Mouse (Mus musculus) kidney, postnatal 4 days (tissue): ENCODE results near the gene Fkbp9.
"Not testable (repeated sequence)": the region's sequence is repeated elsewhere in the genome, so short reads cannot be mapped to it uniquely, and the experiment has no call there.

Experiments used
- DNase-seq, 2 experiments: peaks; one replicate each; pipeline ENCODE4 v3.0.0; 2021; ENCODE audit warnings: mixed read lengths in 2 of 2

Fkbp9 gene

DNA sequence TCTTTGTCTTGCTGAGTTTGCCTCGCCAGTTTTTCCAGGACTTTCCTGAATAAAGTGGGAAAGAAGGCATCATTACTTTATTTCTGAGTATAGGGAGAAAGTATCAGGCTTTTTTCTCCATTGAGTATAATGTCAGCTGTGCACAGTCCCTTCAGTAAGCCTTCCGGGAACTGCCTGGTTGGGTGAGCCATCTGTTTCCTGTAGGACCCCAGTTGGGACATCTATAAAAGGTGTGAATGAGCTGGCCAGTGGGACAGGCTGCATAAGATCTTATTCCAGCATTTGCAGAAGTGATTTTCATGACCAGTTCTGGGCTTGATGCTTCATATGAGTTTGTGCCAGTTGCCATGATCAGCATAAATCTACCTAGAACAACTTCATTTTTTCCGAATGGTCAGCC lies 11.4 kb downstream of the Fkbp9 start:
- no peak for DNase-seq

DNA sequence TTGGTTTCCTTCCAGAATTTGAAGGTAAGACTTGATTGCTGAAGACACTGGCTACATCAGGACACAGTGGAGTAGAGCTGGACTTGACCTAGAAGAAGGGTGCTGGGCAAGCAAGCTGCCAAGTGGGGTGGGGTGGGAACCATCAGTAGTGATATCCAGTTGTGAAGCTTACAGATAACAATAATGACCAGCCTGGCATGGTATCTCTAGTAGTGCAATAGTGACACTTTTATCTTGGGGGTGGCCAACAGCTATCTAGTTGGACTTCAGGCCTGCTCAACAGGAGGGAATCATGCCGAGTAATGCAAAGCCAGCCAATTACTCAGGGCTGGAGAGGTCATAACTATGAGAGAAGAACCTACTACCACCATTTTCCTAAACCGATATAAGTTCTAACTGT lies 12.5 kb downstream of the Fkbp9 start:
- no peak for DNase-seq

DNA sequence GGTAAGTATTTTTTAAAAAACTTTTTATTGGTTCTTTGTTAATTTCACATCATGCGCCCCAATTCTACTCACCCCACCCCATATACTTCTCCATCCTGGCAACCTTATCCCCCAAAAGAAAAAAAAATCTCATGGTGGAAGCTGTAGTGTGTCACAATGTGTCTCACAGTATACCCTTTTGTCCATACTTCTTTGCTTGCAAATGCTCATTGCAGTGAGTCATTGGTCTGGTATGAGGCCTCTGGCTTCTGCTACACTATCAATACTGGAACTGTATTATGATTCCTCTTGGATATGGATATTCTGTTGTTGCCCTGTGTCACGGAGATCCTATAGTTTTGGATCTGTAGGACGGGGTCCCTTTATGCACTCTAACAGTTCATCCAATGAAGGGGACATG lies 17.1 kb downstream of the Fkbp9 start:
- no peak for DNase-seq

DNA sequence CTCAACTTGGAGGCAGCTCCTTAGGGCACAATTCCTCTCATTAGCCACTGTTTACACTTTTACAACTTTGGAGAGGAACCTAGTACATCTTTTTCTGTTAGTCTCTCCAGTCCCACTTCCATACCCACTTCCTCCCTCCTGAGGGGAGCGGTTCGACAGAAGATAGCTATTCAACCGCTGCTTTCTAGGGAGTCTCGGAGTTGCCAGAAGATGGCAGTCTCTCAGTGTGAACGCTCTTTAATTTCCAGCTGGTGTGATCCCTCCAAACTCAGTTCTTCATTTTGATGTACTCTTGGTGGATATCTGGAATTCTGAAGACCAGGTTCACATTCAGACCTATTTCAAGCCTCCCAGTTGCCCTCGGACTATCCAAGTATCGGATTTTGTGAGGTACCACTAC lies 18.5 kb downstream of the Fkbp9 start:
- DNase-seq: peak in 1 of 2 experiments; percentile 19

DNA sequence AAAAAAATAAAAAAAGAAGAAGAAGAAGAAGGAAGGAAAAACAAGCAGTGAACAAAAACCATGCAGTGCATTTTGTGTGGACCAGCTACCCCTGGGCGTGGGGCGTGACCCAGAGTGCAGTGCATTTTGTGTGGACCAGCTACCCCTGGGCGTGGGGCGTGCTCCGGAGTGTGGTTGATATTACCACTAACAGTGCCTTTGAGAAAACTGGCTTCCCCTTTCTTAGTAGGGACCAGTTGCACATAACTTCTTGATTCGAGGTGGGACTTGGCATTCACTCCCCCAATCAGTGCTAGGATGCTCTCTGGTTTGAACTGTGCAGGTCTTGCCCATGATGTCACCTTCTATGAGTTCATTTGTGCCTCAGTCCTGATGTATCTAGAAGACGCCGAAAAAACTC lies 22.9 kb downstream of the Fkbp9 start:
- no peak for DNase-seq

DNA sequence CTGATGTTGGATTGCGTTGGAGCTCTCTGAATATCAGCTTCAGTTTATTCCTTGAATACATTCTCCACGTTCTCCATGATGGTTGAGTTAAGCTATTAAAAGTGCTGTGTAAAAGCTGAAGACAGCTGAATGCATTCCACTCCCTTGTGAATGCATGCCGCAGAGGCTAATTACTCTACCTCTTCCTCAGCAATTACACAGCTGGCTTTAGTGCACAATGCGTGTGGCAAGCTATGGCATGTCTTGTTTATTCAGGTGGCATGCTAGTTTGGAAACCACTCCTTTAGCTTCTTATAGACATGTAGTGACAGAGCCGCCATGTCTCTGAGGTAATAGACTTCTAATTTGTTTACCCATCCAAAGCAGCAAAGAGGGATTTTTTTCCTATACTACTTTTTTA lies 24.9 kb downstream of the Fkbp9 start:
- DNase-seq: no peak

DNA sequence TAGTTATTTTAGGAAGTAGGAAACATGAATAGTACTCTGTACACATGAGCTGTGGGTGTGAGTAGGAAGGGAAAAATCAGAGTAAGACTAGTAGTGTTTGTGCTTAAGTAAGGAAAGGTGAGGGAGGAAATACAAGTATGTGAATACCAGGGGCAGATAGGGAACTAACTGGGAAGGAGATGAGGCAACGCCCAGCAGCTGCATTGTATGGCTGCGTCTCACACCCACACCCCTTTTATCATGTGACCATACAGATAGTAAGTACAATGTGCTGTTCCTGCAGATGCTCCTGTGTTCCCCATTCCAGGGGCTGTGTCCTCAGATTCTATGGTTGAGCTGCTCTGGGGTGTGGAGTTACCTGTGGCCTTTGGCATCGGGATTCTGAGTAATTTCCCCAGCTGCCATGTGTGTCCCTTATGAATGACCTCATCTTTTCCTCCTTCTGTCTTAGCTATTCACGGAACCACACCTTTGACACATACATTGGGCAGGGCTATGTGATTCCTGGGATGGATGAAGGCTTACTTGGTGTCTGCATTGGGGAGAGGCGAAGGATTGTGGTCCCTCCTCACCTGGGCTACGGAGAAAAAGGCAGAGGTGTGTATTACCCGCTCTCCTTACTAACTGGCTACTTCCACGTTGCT lies 28.5 kb downstream of the Fkbp9 start:
- DNase-seq: no peak

DNA sequence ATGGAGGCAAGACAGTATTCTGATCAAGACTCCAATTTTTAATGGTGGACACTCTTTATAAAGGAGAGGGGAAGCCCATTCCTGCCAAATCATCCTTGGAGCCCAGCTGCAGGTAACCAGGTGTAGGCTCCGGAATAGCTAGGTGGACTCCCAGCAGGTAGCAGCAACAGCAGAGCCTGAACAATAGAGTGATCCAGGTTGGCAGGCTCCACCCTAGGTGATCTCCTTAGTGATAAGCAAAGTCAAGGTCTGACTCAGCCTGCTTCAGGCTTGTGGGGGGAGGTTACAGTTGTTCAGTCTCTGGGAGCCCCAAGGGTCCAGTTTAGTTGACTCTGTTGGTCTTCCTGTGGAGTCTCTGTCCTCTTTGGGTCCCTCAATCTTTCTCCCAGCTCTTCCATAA lies 35.0 kb downstream of the Fkbp9 start:
- not testable (repeated sequence) for DNase-seq

DNA sequence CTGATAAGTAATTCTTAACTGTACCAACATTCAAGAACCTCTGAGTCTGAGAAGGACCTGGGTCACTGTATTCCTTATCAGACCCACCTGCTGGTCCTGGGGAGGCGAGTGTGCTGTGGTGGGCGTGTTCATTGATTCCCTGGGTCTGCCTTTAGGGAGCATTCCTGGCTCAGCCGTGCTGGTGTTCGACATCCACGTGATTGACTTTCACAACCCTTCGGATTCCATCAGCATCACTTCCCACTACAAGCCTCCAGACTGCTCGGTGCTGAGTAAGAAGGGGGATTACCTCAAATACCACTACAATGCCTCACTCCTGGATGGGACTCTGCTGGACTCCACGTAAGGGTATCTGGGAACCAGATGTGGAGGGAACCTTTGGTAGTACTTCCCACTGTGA lies 36.7 kb downstream of the Fkbp9 start:
- DNase-seq: no peak

DNA sequence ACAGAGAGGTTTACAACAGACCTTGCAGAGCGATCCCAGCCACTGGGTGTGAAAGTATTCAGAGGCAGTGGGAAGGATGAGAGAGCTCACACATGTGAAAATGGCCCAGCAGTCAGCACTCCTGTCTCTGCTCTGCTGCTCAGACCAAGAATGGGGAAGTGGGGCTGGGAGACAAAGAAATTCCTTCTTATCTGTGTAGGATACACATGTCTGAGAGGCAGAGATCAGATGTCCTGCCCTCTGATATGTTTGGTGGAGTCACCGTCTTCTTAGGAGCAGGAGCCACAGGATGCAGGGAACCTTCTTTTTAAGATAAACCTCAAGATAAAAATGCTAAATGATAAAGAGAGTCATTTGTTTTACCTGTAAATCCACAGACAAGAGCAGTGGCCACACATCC lies 38.2 kb downstream of the Fkbp9 start:
- DNase-seq: no peak

DNA sequence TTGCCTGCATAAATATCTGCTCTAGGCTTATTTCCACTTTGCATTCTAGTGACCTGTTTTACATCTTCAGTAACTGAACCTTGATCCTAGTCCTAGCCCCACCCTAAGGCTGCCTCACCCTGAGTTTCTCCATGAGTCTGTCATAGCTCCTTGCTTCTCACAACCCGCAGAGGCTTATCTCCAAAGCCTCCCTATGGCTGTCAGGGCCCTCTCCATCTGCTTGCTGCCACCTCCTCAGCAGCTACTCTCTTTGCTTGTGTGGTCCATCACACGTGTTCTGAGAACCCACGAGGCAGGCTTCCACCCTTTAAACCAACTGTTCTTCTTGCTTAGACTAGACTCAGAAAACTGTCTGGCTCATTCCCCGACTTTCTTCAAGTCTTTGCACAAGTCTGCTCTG lies 45.0 kb downstream of the Fkbp9 start:
- DNase-seq: no peak

DNA sequence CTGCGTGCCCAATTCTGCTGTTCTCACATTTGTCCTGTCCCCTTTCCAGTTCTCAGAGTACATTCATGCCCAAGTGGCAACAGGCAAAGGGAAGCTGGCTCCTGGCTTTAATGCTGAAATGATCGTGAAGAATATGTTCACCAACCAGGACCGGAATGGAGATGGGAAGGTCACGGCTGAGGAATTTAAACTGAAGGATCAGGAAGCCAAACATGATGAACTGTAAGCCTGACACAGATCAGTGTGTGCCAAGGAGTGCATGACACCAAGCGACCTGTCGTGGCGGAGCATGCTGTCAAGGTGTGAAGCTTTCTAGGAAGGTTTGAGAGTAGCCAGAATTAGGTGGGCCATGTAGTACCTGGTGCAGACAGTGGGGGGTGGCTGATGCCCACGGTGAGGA lies 46.1 kb downstream of the Fkbp9 start:
- no peak for DNase-seq

DNA sequence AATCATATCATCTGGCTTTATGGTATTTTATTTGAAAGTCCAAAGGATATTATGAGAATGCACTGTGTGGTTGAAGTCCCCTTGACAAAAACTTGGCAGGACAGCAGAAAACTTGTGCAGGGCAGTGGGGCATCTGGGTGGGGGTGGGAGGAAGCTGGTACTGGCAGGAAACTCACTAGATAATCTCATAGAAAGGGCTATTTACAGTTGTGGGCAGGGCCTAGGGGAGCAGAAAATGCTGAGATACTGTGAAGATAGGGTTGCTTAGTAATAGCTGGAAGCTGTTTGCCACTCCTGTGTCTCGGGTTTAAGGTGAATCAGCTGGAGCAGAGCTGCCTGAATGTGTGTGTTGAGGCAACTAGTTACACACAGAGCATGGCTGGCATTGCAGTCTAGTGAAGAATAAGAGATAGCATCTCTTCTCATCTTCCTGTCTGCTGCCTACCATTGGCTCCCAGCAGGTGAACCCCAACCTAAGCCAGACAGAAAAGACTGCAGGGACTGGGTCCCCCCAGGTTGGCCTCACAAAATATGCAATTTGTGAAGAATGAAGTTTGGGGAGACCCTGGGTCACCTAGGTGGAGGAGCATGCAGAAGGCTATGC lies 47.6 kb downstream of the Fkbp9 start:
- DNase-seq: no peak

DNA sequence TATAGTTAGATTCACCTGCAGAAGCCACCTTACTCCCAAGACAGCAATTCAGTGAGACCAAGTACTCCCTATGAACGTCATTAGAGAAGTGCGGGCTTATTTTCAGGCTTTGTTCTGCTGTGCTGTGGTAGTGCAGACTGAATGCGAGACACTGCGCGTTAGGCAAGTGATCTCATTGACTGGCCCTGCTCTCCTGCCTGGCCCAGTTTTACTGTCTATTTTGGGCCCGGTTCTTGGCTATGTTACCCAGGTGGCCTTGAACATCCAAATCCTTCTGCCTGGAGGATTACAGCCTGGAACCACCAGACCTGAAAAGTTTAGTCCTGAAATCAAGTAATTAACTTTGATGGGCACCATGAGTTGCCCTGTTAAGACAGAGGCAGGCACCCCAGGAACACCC lies 56.7 kb downstream of the Fkbp9 start:
- DNase-seq: no peak

DNA sequence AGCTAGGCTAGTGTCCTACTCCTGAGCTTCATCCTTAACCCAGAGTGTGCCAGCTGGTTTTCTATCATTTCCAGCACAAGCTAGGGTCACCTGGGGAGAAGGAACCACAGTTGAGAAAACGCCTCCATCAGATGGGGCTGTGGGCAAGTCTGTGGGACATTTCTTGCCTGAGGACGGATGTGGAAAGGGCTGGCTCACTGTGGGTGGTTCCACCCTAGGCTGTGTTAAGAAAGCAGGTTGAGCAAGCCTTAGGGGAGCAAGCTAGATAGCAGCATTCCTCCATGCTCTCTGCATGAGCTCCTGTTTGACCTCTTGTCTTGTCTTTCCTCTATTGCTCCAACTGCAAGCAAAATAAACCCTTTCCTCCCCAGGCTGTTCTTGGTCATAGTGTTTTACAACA lies 58.9 kb downstream of the Fkbp9 start:
- no peak for DNase-seq

DNA sequence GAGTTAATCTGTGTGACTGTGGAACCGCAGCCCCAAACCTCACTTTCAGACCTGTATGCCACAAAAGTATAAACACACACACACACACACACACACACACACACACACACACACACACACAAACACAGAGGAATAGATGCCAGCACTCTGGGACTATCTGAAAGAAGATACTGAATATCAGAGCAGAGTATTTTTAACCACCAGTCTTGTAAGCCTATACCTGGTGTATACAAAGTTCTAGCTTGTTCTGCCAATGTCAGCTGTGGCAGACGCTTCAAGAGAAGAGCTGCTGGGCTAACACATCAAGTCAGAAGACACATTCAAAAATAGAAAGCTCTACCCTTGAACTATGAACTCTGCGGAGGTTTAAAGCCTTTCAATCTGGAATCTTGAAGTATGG lies 67.7 kb downstream of the Fkbp9 start:
- no peak for DNase-seq

DNA sequence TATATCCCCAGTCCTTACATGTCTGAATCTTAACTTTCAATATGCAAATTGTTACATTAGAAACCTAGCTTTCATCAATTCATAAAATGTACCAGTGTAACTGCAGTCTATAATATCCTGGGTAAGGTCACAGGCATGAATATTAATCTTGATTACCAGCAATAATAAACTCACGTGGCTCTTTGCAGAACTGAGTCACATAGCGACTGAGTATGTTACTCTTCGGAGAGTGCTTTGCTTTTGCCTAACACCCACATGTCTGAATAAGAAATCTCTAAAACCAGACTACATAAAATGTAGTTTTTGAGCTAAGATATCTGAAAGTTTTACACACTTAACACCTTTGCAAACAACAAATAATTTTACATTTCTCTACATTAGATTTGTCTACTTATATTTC lies 69.5 kb downstream of the Fkbp9 start:
- no peak for DNase-seq

DNA sequence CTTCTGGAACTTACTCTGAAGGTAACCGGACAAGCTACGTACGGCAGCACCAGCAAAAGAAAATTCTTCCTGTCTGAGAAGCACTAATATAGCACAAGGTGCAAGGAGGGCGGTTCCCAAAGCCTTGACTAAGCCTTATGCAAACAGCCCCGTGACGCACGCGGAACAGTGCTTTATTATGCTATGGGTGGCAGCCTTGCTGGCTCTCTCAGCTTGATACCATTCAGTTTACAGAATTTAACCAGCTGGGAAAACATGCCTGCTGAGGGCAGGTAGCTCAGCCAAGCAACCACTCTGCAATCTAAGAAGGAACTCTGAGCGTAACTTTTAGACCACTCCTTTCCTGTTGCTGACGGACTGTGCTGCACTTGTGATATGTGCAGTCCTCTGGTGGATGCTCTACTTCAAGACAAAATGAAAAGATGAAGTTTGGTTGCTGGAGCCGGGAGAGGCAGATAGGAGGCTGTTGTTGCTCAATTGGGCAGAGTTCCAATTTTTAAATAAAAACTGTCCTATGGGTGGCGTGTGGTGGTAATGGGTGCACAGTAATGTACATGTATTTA lies 70.0 kb downstream of the Fkbp9 start:
- peak; percentile 58 to 70 for DNase-seq

DNA sequence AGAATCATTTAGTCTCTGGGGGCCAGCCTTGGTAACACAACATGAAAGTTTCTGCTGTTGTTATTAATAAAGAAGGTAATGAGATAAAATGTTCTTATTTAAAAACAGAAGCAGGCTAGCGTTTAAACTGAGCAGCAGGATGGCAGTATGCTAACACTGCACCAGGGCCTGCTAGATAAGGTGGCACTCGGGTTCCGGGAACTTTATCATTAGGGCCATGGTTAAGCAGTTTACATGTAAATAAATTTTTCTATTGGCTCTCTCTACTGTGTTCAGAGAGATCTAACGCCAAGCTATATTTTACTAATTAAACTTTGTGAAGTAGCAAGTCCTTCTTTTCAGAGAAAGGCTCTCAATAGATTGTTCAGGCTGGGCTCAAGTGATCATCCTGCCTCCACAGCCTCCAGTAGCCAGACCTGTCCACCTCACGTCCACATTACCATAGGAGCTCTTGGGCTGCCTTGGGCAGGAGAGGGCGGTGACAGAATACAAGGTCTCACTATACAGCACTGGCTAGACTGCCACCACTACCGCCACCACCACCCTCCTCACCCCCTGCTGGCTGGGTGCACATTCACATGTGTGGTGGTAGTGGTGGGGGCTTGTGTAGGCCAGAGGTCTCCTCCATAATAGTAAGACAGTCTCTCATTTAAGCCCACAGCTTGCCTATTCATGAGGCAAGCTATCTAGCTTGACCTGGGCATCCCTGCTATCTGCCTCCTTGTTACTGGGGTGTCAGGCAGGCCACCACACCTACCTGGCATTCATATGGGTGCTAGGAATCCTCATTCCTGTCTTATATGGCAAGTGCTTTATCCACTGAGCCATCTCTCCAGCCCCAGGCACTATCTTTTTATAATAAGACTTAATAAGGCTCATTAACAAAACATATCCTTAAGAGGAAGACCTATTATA lies 71.0 kb downstream of the Fkbp9 start:
- peak in 1 of 2 experiments; percentile 4 for DNase-seq

DNA sequence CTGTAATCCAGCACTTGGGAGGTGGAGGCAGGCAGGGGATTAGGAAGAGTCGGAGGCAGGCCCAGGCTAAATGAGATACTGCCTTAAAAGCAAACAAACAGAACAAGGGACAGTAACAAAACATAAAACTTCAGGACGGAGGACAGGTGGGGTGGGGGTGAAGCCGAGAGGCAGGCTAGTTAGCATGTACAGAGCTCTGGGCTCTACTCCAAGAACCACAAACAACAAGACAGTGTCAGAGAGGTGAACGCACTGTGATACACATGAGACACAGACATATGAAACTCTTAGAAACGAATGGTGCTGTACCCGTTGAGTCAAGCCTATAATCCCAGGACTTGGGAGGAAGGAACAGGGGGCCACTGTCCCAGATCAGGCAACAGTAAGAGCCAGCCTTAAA lies 72.0 kb downstream of the Fkbp9 start:
- DNase-seq: peak in 1 of 2 experiments; percentile 16

DNA sequence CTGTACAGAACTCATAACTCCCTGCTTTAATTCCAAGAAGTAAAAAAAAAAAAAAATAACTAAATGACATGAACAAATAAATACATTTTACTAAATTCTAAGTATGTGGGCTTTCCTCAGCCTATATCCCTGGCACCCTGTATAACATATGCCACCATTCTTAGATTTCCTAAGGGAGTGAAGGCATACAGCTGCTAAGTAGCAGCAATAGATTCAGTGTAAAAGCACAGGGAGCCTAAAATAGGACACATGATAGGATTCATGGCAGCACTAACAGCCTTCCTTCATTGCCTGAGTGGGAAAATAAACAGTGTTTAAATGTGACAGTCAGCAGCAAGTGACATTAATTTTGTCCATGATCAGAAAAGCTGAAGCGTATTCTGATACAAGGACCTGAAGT lies 72.5 kb downstream of the Fkbp9 start:
- no peak for DNase-seq

DNA sequence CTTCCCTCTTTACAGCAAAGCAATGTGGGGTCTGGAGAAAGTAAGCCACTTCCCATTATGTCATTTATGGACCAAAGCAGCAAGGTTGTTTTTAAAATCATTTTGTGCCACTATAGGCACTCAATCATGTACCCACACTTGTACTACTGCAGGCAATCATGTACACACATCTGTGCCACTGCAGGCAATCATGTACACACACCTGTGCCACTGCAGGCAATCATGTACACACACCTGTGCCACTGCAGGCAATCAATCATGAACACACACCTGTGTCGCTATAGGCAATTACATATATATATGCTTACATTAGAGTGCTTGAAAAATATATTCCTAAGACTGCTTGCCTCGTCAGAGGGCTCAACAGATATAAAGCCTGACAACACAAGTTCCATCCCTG lies 73.1 kb downstream of the Fkbp9 start:
- DNase-seq: no peak

DNA sequence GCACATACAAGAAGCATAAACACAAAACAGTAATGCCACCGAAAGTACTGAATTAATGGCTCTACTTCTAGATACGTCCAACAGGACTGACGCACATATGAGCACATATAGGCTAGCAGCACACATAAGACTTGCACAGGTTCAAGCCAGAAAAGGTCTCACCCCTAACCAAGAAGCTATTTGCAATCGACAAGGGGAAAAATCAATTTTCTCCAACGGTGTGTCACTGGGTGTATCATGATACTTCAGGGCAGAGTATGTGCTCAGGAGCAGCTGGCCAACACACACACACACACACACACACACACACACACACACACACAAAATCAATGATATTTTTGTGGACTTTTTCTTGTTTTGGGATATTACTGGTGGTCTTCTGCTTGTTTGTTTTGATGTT lies 73.6 kb downstream of the Fkbp9 start:
- no peak for DNase-seq
